Mouse (Mus musculus) hindbrain, postnatal 0 days (tissue): ENCODE measurements at regions not wholly inside any gene's neighbourhood (a gene's known extent, or its start where the extent isn't known, plus 50 kb on each side); places are given as distances from the start of the nearest gene placed in this dataset.

ENCODE experiments used
- ATAC-seq: fragments of 200-750 bp; cut with Nextera tagmentation; 2 replicates; pipeline ENCODE4 v1.8.0; 2017; ENCODE audit warnings: mild to moderate bottlenecking, moderate TSS enrichment, moderate library complexity
- DNase-seq: peaks from one replicate; pipeline ENCODE4 v3.0.0-alpha.2; 2015; ENCODE audit warnings: low spot score
- H3K27ac ChIP-seq: fragments of 300-500 bp; sonication (generic); 2 replicates; pipeline ENCODE4 v1.5.1; 2014; ENCODE audit warnings: mild to moderate bottlenecking
- H3K27me3 ChIP-seq: fragments of 300-500 bp; sonication (generic); 2 replicates; pipeline ENCODE4 v1.6.1; 2014; ENCODE audit warnings: low read length, mixed read lengths; ENCODE audit not compliant: insufficient read depth
- H3K36me3 ChIP-seq: fragments of 300-500 bp; sonication (generic); 2 replicates; pipeline ENCODE4 v1.6.1; 2014; ENCODE audit warnings: low read length, mixed read lengths; ENCODE audit not compliant: insufficient read depth
- H3K4me1 ChIP-seq: fragments of 300-500 bp; sonication (generic); 2 replicates; pipeline ENCODE4 v1.6.1; 2014; ENCODE audit warnings: antibody characterized with exemption, low read length, mixed read lengths; ENCODE audit not compliant: insufficient read depth
- H3K4me2 ChIP-seq: fragments of 300-500 bp; sonication (generic); 2 replicates; pipeline ENCODE4 v1.6.1; 2014; ENCODE audit warnings: low read depth, mild to moderate bottlenecking, low read length, moderate library complexity, mixed read lengths
- H3K4me3 ChIP-seq: fragments of 300-500 bp; sonication (generic); 2 replicates; pipeline ENCODE4 v1.5.1; 2014; ENCODE audit warnings: low read length
- H3K9ac ChIP-seq: fragments of 300-500 bp; sonication (generic); replicated peaks from 2 replicates; pipeline ENCODE4 v1.6.1; 2014; ENCODE audit warnings: mild to moderate bottlenecking, low read length, moderate library complexity, mixed read lengths
- H3K9me3 ChIP-seq: fragments of 300-500 bp; sonication (generic); 2 replicates; pipeline ENCODE4 v1.6.1; 2016; ENCODE audit warnings: low read length, mixed read lengths
- CTCF ChIP-seq: IDR thresholded peaks from 2 replicates; pipeline ENCODE4 v1.5.1; 2016; ENCODE audit warnings: antibody characterized with exemption, control low read depth, low read depth
- WGBS: fragments of 180-500 bp; shearing (Covaris S2); extraction: QIAGEN DNeasy Blood & Tissue Kit; methylation state at CpG from one replicate; pipeline ENCODE4 v1.1.7; 2014; 5-methylcytosine and 5-hydroxymethylcytosine counted together

GRCm38 (mm10) chr12:69461888-69462840, 89.9 kb upstream of the Gm9887 start:
- peak overlapping the region; percentile 62 for H3K27ac ChIP-seq
- WGBS = 3% methylated on average over 30 of the region's 30 CpGs
- ATAC-seq (peak; percentile 71; the same call in 1 of the 2 replicates), DNase-seq (peak; percentile 59)
- H3K9ac ChIP-seq = peak overlapping the region; percentile 33; the same call in 1 of the 2 replicates
- H3K4me1 ChIP-seq = peaks cover 9% of the 10 kb centered on the region
- H3K4me3 ChIP-seq = peak overlapping the region; percentile 32
- no peaks in the 10 kb centered on the region for H3K9me3 ChIP-seq
- H3K27me3 ChIP-seq = no peaks in the 10 kb centered on the region
- H3K4me2 ChIP-seq = peak overlapping the region; percentile 59
- H3K36me3 ChIP-seq = no peaks in the 10 kb centered on the region
- no peak for TF ChIP-seq CTCF

- H3K36me3 ChIP-seq = no peaks in the 10 kb centered on the region
- 65% methylated on average over 3 of the region's 3 CpGs for WGBS
- no peak overlapping the region for H3K4me3 ChIP-seq
- no peak overlapping the region for H3K9ac ChIP-seq
- H3K27me3 ChIP-seq = no peaks in the 10 kb centered on the region
- TF ChIP-seq CTCF = no peak
- peaks cover 13% of the 10 kb centered on the region for H3K4me1 ChIP-seq
- DNase-seq (no peak), ATAC-seq (no peak)
- no peak overlapping the region for H3K27ac ChIP-seq
- H3K4me2 ChIP-seq = no peak overlapping the region
- H3K9me3 ChIP-seq = no peaks in the 10 kb centered on the region
Measured at GRCm38 (mm10) chr12:69460552-69461079, 88.4 kb upstream of the Gm9887 start.

GRCm38 (mm10) chr12:69458170-69458841, 86.0 kb upstream of the Gm9887 start:
- no peaks in the 10 kb centered on the region for H3K9me3 ChIP-seq
- H3K27me3 ChIP-seq = no peaks in the 10 kb centered on the region
- peaks cover 13% of the 10 kb centered on the region for H3K4me1 ChIP-seq
- no peak for TF ChIP-seq CTCF
- no peak overlapping the region for H3K4me2 ChIP-seq
- no peak for ATAC-seq
- H3K36me3 ChIP-seq = no peaks in the 10 kb centered on the region
- no peak for DNase-seq
- no peak overlapping the region for H3K9ac ChIP-seq
- no peak overlapping the region for H3K4me3 ChIP-seq
- 57% methylated on average over 14 of the region's 14 CpGs for WGBS
- peak overlapping the region; percentile 41; the same call in 1 of the 2 replicates for H3K27ac ChIP-seq

GRCm38 (mm10) chr12:69456746-69457145, 84.5 kb upstream of the Gm9887 start:
- DNase-seq (peak; percentile 26), ATAC-seq (no peak)
- H3K4me3 ChIP-seq = no peak overlapping the region
- H3K4me1 ChIP-seq = peaks cover 11% of the 10 kb centered on the region
- peak overlapping the region; percentile 22 for H3K27ac ChIP-seq
- no peaks in the 10 kb centered on the region for H3K9me3 ChIP-seq
- TF ChIP-seq CTCF = no peak
- no peaks in the 10 kb centered on the region for H3K36me3 ChIP-seq
- no peak overlapping the region for H3K9ac ChIP-seq
- 81% methylated on average over 3 of the region's 3 CpGs for WGBS
- no peak overlapping the region for H3K4me2 ChIP-seq
- H3K27me3 ChIP-seq = no peaks in the 10 kb centered on the region

- Histone ChIP-seq H3K27me3 (no peaks in the 10 kb centered on the region), H3K4me2 (no peak overlapping the region), H3K9me3 (no peaks in the 10 kb centered on the region), H3K4me3 (no peak overlapping the region), H3K36me3 (no peaks in the 10 kb centered on the region), H3K27ac (peak overlapping the region; percentile 22; the same call in 1 of the 2 replicates), H3K4me1 (peaks cover 8% of the 10 kb centered on the region), H3K9ac (no peak overlapping the region)
- ATAC-seq = no peak
- 89% methylated on average over 12 of the region's 12 CpGs for WGBS
- DNase-seq = no peak
- no peak for TF ChIP-seq CTCF
Measured at GRCm38 (mm10) chr12:69456116-69456515, 83.9 kb upstream of the Gm9887 start.

- no peak for TF ChIP-seq CTCF
- WGBS = 69% methylated on average over 5 of the region's 5 CpGs
- ATAC-seq (no peak), DNase-seq (no peak)
- H3K4me1 ChIP-seq = peaks cover 8% of the 10 kb centered on the region
- no peak overlapping the region for H3K4me3 ChIP-seq
- H3K9ac ChIP-seq = no peak overlapping the region
- H3K27ac ChIP-seq = no peak overlapping the region
- H3K36me3 ChIP-seq = no peaks in the 10 kb centered on the region
- no peaks in the 10 kb centered on the region for H3K27me3 ChIP-seq
- H3K4me2 ChIP-seq = no peak overlapping the region
- no peaks in the 10 kb centered on the region for H3K9me3 ChIP-seq
Measured at GRCm38 (mm10) chr12:69455566-69455965, 83.3 kb upstream of the Gm9887 start.
